Mouse (Mus musculus) heart, embryonic 14.5 days (tissue): ENCODE measurements around the gene Med29. TPM values are rescaled to one million over a fixed set of nuclear protein-coding genes. Genes with fewer than 3 reads are reported as not detected.

Source experiments
- ATAC-seq: fragments of 200-750 bp; cut with Nextera tagmentation; 2 replicates; pipeline ENCODE4 v1.8.0; 2017; ENCODE audit warnings: low read depth, moderate TSS enrichment; ENCODE audit not compliant: insufficient number of reproducible peaks, insufficient read depth, low FRiP score
- H3K27ac ChIP-seq, 2 experiments: fragments of 200-500 bp in 1 of 2; fragments of 300-500 bp in 1 of 2; sonication (generic) in 1 of 2; replicated peaks in 1 of 2; 2 replicates each; pipeline ENCODE4 v1.5.1; 2012 to 2014; ENCODE audit warnings: low read depth in 2 of 2, low read length in 2 of 2, control low read depth in 1 of 2, mild to moderate bottlenecking in 1 of 2, mixed read lengths in 1 of 2; ENCODE audit not compliant: control insufficient read depth in 1 of 2, insufficient read depth in 1 of 2
- H3K27me3 ChIP-seq: fragments of 300-500 bp; sonication (generic); 2 replicates; pipeline ENCODE4 v1.6.1; 2014; ENCODE audit warnings: mild to moderate bottlenecking, low read length, control low read depth; ENCODE audit not compliant: control insufficient read depth, insufficient read depth
- H3K36me3 ChIP-seq: fragments of 300-500 bp; sonication (generic); 2 replicates; pipeline ENCODE4 v1.6.1; 2014; ENCODE audit warnings: mild to moderate bottlenecking, control low read depth, low read length, mixed read lengths; ENCODE audit not compliant: control insufficient read depth, insufficient read depth
- H3K4me1 ChIP-seq, 2 experiments: fragments of 200-500 bp in 1 of 2; fragments of 300-500 bp in 1 of 2; sonication (generic) in 1 of 2; 2 replicates each; pipeline ENCODE4 v1.6.1; 2012 to 2014; ENCODE audit warnings: low read length in 2 of 2, control low read depth in 1 of 2, mixed read lengths in 1 of 2; ENCODE audit not compliant: control insufficient read depth in 2 of 2, insufficient read depth in 2 of 2
- H3K4me2 ChIP-seq: fragments of 300-500 bp; sonication (generic); 2 replicates; pipeline ENCODE4 v1.6.1; 2014; ENCODE audit warnings: mild to moderate bottlenecking, low read length
- H3K4me3 ChIP-seq, 2 experiments: fragments of 200-500 bp in 1 of 2; fragments of 300-500 bp in 1 of 2; sonication (generic) in 1 of 2; 2 replicates each; pipeline ENCODE4 v1.5.1; 2012 to 2014; ENCODE audit warnings: low read length in 2 of 2, mild to moderate bottlenecking in 2 of 2, control low read depth in 1 of 2, low read depth in 1 of 2, moderate library complexity in 1 of 2; ENCODE audit not compliant: control insufficient read depth in 1 of 2, insufficient read depth in 1 of 2
- H3K9ac ChIP-seq: fragments of 300-500 bp; sonication (generic); 2 replicates; pipeline ENCODE4 v1.6.1; 2014; ENCODE audit warnings: mild to moderate bottlenecking, low read length
- H3K9me3 ChIP-seq: fragments of 300-500 bp; sonication (generic); 2 replicates; pipeline ENCODE4 v1.6.1; 2016; ENCODE audit warnings: low read length, control low read depth; ENCODE audit not compliant: control insufficient read depth
- WGBS: fragments of 180-500 bp; shearing (Covaris S2); extraction: QIAGEN DNeasy Blood & Tissue Kit; methylation state at CpG from one replicate; pipeline ENCODE4 v1.1.7; 2014; 5-methylcytosine and 5-hydroxymethylcytosine counted together
- polyA plus RNA-seq: library from polyadenylated mRNA; unstranded; fragments of >200 nt; fragmentation: Nextera tagmentation; extraction: Ambion mirVana; gene quantifications from 2 replicates; pipeline ENCODE4 v1.2.1, GENCODE M21; 2014

Med29 gene
- polyA plus RNA-seq, 1 experiment from 2014 or later: 57.7 TPM

- Histone ChIP-seq H3K4me2 (no peak overlapping the region), H3K4me1 (peaks cover 5 to 12% of the 10 kb centered on the region in 2 experiments), H3K27me3 (no peaks in the 10 kb centered on the region), H3K36me3 (peaks cover 97% of the 10 kb centered on the region), H3K9me3 (no peaks in the 10 kb centered on the region), H3K9ac (no peak overlapping the region), H3K27ac (peak overlapping the region in 1 of 2 experiments; percentile 29; a peak in 1 of 4 replicates), H3K4me3 (no peak overlapping the region)
- WGBS: 53% methylated on average over 8 of the region's 8 CpGs
- no peak; the same call in 1 of the 2 replicates for ATAC-seq
These were observed 25.7 kb upstream of the Med29 start for GRCm38 (mm10) chr7:28418096-28418670.

DNA sequence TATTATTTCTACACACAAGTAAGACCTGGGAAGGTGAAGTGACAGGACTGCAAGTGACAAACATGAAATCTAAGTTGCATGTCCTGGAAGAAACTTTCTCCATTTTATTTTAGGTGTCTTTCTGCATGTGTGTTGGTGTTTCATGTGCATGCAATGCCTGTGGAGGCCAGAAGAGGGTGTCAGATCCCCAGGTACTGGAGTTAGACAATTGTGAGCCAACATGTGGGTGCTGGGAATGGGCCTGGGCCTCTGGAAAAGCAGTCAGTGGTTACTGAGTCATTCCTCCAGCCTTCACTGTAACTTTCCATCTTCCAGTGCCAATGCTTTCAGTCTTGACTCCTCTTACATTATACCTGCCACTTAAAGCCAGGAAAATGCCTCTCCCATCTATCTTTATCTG is 24.9 kb upstream of the Med29 start:
- no peak overlapping the region for H3K4me3 ChIP-seq
- peaks cover 5 to 12% of the 10 kb centered on the region in 2 experiments for H3K4me1 ChIP-seq
- no peak for ATAC-seq
- no peak overlapping the region for H3K27ac ChIP-seq
- no peak overlapping the region for H3K9ac ChIP-seq
- H3K4me2 ChIP-seq: no peak overlapping the region
- H3K36me3 ChIP-seq: peaks cover 97% of the 10 kb centered on the region
- no peaks in the 10 kb centered on the region for H3K27me3 ChIP-seq
- H3K9me3 ChIP-seq: no peaks in the 10 kb centered on the region

DNA sequence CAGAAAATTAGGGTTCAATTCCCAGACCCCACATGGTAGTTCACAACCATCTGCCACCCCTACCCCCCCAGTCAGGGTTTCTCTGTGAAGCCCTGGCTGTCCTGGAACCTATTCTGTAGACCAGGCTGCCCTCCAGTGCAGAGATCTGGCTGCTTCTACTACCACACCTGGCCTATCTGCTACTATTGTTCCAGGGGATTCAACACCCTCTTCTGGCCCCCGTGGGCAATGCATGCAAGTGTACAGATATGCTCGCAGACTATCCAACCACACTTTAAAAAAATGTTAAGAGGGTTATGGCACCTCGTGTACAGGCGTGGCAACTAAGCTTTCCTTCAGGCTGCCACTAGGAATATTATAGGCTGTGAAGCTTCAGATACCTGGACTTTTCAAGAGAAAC is 20.3 kb upstream of the Med29 start:
- 70% methylated on average over 4 of the region's 4 CpGs for WGBS
- no peak overlapping the region for H3K9ac ChIP-seq
- H3K27me3 ChIP-seq: no peaks in the 10 kb centered on the region
- H3K36me3 ChIP-seq: peaks cover 94% of the 10 kb centered on the region
- H3K9me3 ChIP-seq: no peaks in the 10 kb centered on the region
- ATAC-seq: no peak
- H3K27ac ChIP-seq: no peak overlapping the region
- H3K4me1 ChIP-seq: peaks cover 0 to 6% of the 10 kb centered on the region in 2 experiments; a peak in 2 of 4 replicates
- H3K4me2 ChIP-seq: no peak overlapping the region
- no peak overlapping the region for H3K4me3 ChIP-seq

GRCm38 (mm10) chr7:28410841-28411475 is 18.4 kb upstream of the Med29 start:
- H3K9ac ChIP-seq: no peak overlapping the region
- no peaks in the 10 kb centered on the region for H3K27me3 ChIP-seq
- H3K4me1 ChIP-seq: peaks cover 0 to 6% of the 10 kb centered on the region in 2 experiments; a peak in 2 of 4 replicates
- H3K4me3 ChIP-seq: no peak overlapping the region
- 65% methylated on average over 3 of the region's 3 CpGs for WGBS
- ATAC-seq: no peak
- no peaks in the 10 kb centered on the region for H3K9me3 ChIP-seq
- peak overlapping the region in 1 of 2 experiments; percentile 24; a peak in 2 of 4 replicates for H3K27ac ChIP-seq
- peaks cover 96% of the 10 kb centered on the region for H3K36me3 ChIP-seq
- H3K4me2 ChIP-seq: no peak overlapping the region

DNA sequence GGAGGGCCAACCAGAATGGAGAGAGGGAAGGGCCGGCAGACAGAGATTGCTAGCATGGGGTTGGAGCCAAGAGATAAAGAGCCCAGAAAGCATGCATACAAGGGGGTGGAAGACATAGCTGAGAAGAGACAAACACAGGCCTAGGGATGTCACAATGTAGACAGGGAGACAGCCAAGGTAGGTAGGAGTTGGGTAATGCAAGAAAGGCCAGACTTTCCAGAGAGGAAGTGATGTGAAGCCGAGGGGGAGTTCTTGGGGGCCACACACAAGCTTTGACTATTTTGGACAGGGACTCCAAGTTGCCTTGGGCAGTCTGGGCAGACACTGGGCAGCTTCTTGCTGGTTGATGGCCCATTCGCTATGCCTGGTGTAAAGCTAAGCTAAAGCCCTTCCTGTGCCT is 9.4 kb upstream of the Med29 start:
- ATAC-seq: no peak

GRCm38 (mm10) chr7:28401030-28401429 is 8.5 kb upstream of the Med29 start:
- H3K27me3 ChIP-seq: no peaks in the 10 kb centered on the region
- H3K9ac ChIP-seq: no peak overlapping the region
- H3K9me3 ChIP-seq: no peaks in the 10 kb centered on the region
- no peak overlapping the region for H3K4me3 ChIP-seq
- H3K36me3 ChIP-seq: peaks cover 100% of the 10 kb centered on the region
- 96% methylated on average over 1 of the region's 1 CpGs for WGBS
- no peak overlapping the region for H3K27ac ChIP-seq
- H3K4me2 ChIP-seq: no peak overlapping the region
- H3K4me1 ChIP-seq: no peaks in the 10 kb centered on the region
- ATAC-seq: no peak

More for the DNA sequence above, 9.4 kb upstream of the Med29 start:
- Histone ChIP-seq H3K4me3 (no peak overlapping the region), H3K27me3 (no peaks in the 10 kb centered on the region), H3K27ac (no peak overlapping the region), H3K9ac (no peak overlapping the region), H3K4me2 (no peak overlapping the region), H3K9me3 (no peaks in the 10 kb centered on the region), H3K36me3 (peaks cover 100% of the 10 kb centered on the region), H3K4me1 (no peaks in the 10 kb centered on the region)
- 69% methylated on average over 3 of the region's 3 CpGs for WGBS

DNA sequence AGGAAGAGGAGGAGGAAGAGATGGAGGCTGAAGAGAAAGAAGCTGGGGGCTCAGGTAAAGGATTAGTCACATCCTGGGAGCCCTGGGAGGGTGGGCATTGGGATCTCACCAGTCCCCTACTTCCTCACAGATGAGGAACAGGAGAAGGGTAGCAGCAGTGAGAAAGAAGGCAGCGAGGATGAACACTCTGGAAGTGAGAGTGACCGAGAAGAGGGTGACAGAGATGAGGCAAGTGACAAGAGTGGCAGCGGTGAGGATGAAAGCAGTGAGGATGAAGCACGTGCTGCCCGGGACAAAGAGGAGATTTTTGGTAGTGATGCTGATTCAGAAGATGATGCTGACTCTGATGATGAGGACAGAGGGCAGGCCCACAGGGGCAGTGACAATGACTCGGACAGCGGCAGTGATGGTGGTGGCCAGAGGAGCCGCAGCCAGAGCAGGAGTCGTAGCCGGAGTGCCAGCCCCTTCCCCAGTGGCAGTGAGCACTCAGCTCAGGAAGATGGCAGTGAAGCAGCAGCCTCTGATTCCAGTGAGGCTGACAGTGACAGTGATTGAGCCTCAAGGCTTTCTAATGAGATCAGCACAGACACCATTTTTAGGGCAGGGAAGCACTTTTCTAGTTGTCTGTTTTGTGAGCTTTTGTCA is 6.3 kb upstream of the Med29 start:
- Histone ChIP-seq H3K9me3 (no peaks in the 10 kb centered on the region), H3K36me3 (peaks cover 91% of the 10 kb centered on the region)
- 89% methylated on average over 10 of the region's 10 CpGs for WGBS

More for the DNA sequence above, 6.3 kb upstream of the Med29 start:
- ATAC-seq: no peak
- H3K9ac ChIP-seq: no peak overlapping the region
- H3K27me3 ChIP-seq: no peaks in the 10 kb centered on the region
- peaks cover 0 to 3% of the 10 kb centered on the region in 2 experiments; a peak in 1 of 4 replicates for H3K4me1 ChIP-seq
- no peak overlapping the region for H3K4me2 ChIP-seq
- no peak overlapping the region for H3K4me3 ChIP-seq
- H3K27ac ChIP-seq: no peak overlapping the region
